Mouse (Mus musculus): ENCODE measurements around the gene Slc16a10. TPM values are rescaled to one million over a fixed set of nuclear protein-coding genes. Genes with fewer than 3 reads are reported as not detected.

The Slc16a10 gene
- 3.8 and 4.4 TPM in 2 replicates for polyA plus RNA-seq (2014; fragmentation: Nextera tagmentation; extraction: Ambion mirVana)

DNA sequence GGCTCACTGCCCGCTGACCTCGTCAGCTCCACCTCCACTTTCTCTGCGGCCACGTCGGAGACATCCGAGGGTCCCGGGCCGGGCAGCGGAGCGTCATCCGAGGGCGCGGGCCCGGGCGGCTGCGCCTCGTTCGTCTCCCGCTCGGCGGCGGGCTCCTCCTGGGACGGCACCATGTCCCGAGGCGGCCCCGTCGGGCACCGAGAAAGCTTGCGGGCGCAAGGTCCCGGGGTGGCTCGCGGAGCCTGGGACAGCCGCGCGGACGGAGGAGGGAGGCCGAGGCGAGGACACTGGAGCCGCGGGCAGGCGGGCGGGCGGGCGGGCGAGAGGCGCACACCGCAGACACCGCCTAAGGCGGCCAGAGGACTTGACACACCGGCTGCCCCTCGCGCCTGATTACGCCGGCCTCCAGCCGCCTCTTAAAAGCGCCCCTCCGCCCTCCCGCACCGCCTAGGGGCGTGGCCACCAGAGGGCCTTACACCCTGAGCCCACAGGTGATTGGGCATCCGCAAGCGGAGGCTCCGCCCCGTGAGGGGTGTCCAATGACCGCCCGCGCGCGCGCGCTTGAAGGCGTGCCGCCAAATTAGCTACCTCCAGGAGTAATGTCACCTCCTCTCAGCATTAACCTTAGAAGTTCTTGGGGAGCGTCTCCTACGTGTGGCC is at the start of gene Slc16a10:
Slc16a10 (minus strand) TSS at position 395 of the 660 bp plus-strand sequence.
- WGBS: 0% methylated on average over 66 of the region's 76 CpGs
- DNase-seq (ENCODE audit: low spot score): peak; percentile 96

DNA sequence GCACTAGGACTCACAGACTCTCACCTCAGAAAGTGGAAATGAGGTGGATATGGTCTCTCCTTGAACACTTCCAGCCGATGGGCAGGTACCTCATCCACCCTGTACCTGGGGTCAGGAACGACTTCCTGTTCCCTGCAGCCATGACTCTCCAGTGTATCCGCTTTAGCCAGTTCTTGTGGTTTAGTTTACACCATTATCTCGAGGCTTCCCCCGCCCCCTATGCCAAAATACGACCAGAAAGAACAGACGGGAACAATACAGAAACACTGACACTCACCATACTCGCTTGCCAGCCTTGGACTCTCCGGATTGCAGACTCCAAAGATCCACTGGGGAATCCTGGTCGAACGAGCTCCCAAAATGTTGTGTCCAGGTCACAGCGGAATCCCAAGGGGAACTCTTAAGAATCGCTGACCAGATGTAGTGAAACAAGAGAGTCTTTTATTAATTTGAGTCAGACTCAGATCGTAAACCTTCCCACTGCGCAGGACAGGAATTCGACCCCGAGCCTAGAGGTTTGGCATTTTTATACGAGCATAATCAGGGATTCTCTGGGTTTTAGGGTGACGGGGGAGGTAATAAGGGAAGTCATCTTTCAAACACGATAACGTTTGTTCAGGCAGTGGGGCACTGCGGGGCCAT is 49.4 kb upstream of the Slc16a10 start:
- no peak overlapping the region for H3K9ac ChIP-seq (ENCODE audit: low read length)

More for the DNA sequence above, at the start of gene Slc16a10:
- peak within 1 kb of the TSS; percentile 57 for H3K4me3 ChIP-seq (ENCODE audit: low read depth, low read length)
- H3K4me2 ChIP-seq (ENCODE audit: low read depth): peak within 1 kb of the TSS; percentile 86
- H3K36me3 ChIP-seq (ENCODE audit: control insufficient read depth, insufficient read depth, low read length): no peaks in the 10 kb centered on the region
- ATAC-seq (ENCODE audit: insufficient read depth, low FRiP score, low TSS enrichment): peak; percentile 99
- H3K4me1 ChIP-seq (ENCODE audit: control insufficient read depth, insufficient read depth, low read length): 0 out of 2 replicates have a peak, but pooled peaks cover 4% of the 10 kb centered on the region
- 0 out of 2 replicates have a peak, but pooled peaks cover 6% of the 10 kb centered on the region for H3K27me3 ChIP-seq (ENCODE audit: control insufficient read depth, insufficient read depth, low read length)
- H3K27ac ChIP-seq (ENCODE audit: low read depth, low read length): no peak within 1 kb of the TSS
- peak within 1 kb of the TSS; percentile 61 for H3K9ac ChIP-seq (ENCODE audit: low read length)
- no peaks in the 10 kb centered on the region for H3K9me3 ChIP-seq (ENCODE audit: control insufficient read depth, low read length)

DNA sequence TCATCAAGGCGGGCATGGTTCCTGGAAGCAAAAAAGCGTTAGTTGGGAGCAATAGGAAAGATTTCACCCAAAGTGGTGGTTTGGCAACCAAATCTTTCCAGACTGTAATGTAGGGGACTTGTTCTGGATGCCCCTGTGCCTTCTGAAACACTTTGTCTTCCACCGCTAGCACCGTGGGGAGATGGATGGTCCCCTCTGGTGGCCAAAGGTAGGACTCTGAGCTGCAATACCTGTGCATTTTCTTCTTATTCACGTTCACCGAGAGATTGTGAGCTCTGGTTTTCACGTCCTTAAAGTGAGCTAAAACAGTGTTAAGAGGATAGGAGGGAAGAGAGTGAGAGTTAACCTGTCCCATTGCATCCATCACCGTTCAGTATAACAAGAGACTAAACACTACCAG is 48.8 kb upstream of the Slc16a10 start:
- H3K27me3 ChIP-seq (ENCODE audit: control insufficient read depth, insufficient read depth, low read length): no peaks in the 10 kb centered on the region
- WGBS: 90% methylated on average over 8 of the region's 8 CpGs
- no peak overlapping the region for H3K27ac ChIP-seq (ENCODE audit: low read depth, low read length)
- no peak overlapping the region for H3K4me3 ChIP-seq (ENCODE audit: low read depth, low read length)
- DNase-seq (ENCODE audit: low spot score) (no peak), ATAC-seq (ENCODE audit: insufficient read depth, low FRiP score, low TSS enrichment) (no peak)
- no peaks in the 10 kb centered on the region for H3K9me3 ChIP-seq (ENCODE audit: control insufficient read depth, low read length)
- H3K4me1 ChIP-seq (ENCODE audit: control insufficient read depth, insufficient read depth, low read length): 0 out of 2 replicates have a peak, but pooled peaks cover 2% of the 10 kb centered on the region
- no peak overlapping the region for H3K9ac ChIP-seq (ENCODE audit: low read length)
- no peak overlapping the region for H3K4me2 ChIP-seq (ENCODE audit: low read depth)
- H3K36me3 ChIP-seq (ENCODE audit: control insufficient read depth, insufficient read depth, low read length): no peaks in the 10 kb centered on the region

More for the DNA sequence above, 49.4 kb upstream of the Slc16a10 start:
- Histone ChIP-seq H3K4me1 (ENCODE audit: control insufficient read depth, insufficient read depth, low read length) (0 out of 2 replicates have a peak, but pooled peaks cover 2% of the 10 kb centered on the region), H3K4me3 (ENCODE audit: low read depth, low read length) (no peak overlapping the region), H3K27me3 (ENCODE audit: control insufficient read depth, insufficient read depth, low read length) (no peaks in the 10 kb centered on the region), H3K4me2 (ENCODE audit: low read depth) (peak overlapping the region; percentile 34), H3K9me3 (ENCODE audit: control insufficient read depth, low read length) (no peaks in the 10 kb centered on the region), H3K36me3 (ENCODE audit: control insufficient read depth, insufficient read depth, low read length) (no peaks in the 10 kb centered on the region), H3K27ac (ENCODE audit: low read depth, low read length) (no peak overlapping the region)
- 43% methylated on average over 22 of the region's 22 CpGs for WGBS
- no peak for DNase-seq (ENCODE audit: low spot score)
- ATAC-seq (ENCODE audit: insufficient read depth, low FRiP score, low TSS enrichment): no peak

DNA sequence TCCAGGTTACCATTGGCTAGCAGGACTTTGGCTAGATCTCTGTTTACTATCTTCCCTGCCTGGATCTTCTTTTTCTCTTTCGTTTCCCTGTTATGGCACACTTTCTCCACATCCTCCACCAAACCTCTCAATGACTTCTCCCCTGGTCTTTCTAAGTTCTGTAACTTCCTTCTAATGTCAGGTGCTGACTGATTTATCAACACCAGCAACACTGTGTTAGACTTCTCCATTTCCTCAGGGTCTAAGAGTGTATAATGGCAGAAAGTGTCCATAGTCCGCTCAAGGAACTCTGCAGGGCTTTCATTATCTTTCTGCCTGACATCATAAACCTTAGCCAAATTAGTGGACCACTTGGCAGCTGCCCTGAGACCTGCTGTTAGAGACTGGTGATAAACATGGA is 47.6 kb upstream of the Slc16a10 start:
- H3K36me3 ChIP-seq (ENCODE audit: control insufficient read depth, insufficient read depth, low read length): no peaks in the 10 kb centered on the region
- 0 out of 2 replicates have a peak, but pooled peaks cover 2% of the 10 kb centered on the region for H3K4me1 ChIP-seq (ENCODE audit: control insufficient read depth, insufficient read depth, low read length)
- no peaks in the 10 kb centered on the region for H3K27me3 ChIP-seq (ENCODE audit: control insufficient read depth, insufficient read depth, low read length)
- no peak for ATAC-seq (ENCODE audit: insufficient read depth, low FRiP score, low TSS enrichment)
- no peaks in the 10 kb centered on the region for H3K9me3 ChIP-seq (ENCODE audit: control insufficient read depth, low read length)
- no peak overlapping the region for H3K9ac ChIP-seq (ENCODE audit: low read length)
- no peak for DNase-seq (ENCODE audit: low spot score)
- H3K4me3 ChIP-seq (ENCODE audit: low read depth, low read length): no peak overlapping the region
- 90% methylated on average over 2 of the region's 2 CpGs for WGBS
- no peak overlapping the region for H3K4me2 ChIP-seq (ENCODE audit: low read depth)
- no peak overlapping the region for H3K27ac ChIP-seq (ENCODE audit: low read depth, low read length)

DNA sequence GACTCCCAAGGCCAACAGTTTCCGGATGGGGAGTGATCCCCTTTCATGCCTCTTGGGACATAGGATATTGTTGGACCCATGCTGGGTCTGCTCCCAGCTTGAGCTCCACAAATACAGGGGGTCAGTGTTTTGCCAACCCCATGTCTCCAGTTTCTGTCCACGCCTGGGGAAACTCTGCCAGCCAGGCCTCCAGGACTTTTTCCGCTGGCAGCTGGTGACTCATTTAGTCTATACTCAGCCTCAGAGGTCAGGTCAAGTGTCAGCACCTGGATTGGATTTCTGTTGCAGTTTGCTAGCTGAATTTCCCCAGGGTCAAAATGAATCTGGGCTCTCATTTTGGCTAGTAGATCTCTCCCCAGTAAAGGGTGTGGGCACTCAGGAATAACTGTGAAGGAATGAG is 46.8 kb upstream of the Slc16a10 start:
- no peak for DNase-seq (ENCODE audit: low spot score)
- WGBS: 58% methylated on average over 3 of the region's 3 CpGs
- Histone ChIP-seq H3K27ac (ENCODE audit: low read depth, low read length) (no peak overlapping the region), H3K4me3 (ENCODE audit: low read depth, low read length) (no peak overlapping the region), H3K9me3 (ENCODE audit: control insufficient read depth, low read length) (no peaks in the 10 kb centered on the region), H3K4me2 (ENCODE audit: low read depth) (no peak overlapping the region), H3K27me3 (ENCODE audit: control insufficient read depth, insufficient read depth, low read length) (no peaks in the 10 kb centered on the region), H3K4me1 (ENCODE audit: control insufficient read depth, insufficient read depth, low read length) (0 out of 2 replicates have a peak, but pooled peaks cover 2% of the 10 kb centered on the region), H3K9ac (ENCODE audit: low read length) (no peak overlapping the region), H3K36me3 (ENCODE audit: control insufficient read depth, insufficient read depth, low read length) (no peaks in the 10 kb centered on the region)
- ATAC-seq (ENCODE audit: insufficient read depth, low FRiP score, low TSS enrichment): no peak

DNA sequence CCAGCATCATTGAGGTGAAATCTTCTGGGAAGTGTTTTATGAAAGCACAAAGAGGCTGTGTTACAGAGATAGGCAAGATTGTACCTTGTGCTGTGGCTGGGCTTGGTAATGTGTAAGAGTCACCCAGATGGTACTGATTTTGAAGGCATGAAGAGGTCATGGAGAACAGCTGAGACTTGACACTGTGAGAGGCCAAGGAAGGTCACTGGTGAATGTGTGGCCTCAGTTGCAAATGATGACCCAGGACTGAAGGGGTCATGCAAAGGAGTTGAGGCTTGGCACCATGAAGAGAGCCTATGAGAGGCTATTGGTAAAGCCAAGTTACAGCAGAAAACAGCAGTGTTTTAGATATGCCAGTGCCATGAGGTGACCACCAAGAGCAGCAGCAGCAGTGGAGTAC is 43.9 kb upstream of the Slc16a10 start:
- no peak overlapping the region for H3K27ac ChIP-seq (ENCODE audit: low read depth, low read length)
- H3K9ac ChIP-seq (ENCODE audit: low read length): no peak overlapping the region
- H3K4me3 ChIP-seq (ENCODE audit: low read depth, low read length): no peak overlapping the region
- ATAC-seq (ENCODE audit: insufficient read depth, low FRiP score, low TSS enrichment): no peak
- no peaks in the 10 kb centered on the region for H3K9me3 ChIP-seq (ENCODE audit: control insufficient read depth, low read length)
- no peak overlapping the region for H3K4me2 ChIP-seq (ENCODE audit: low read depth)
- no peak for DNase-seq (ENCODE audit: low spot score)
- H3K27me3 ChIP-seq (ENCODE audit: control insufficient read depth, insufficient read depth, low read length): no peaks in the 10 kb centered on the region
- H3K4me1 ChIP-seq (ENCODE audit: control insufficient read depth, insufficient read depth, low read length): no peaks in the 10 kb centered on the region
- no peaks in the 10 kb centered on the region for H3K36me3 ChIP-seq (ENCODE audit: control insufficient read depth, insufficient read depth, low read length)

DNA sequence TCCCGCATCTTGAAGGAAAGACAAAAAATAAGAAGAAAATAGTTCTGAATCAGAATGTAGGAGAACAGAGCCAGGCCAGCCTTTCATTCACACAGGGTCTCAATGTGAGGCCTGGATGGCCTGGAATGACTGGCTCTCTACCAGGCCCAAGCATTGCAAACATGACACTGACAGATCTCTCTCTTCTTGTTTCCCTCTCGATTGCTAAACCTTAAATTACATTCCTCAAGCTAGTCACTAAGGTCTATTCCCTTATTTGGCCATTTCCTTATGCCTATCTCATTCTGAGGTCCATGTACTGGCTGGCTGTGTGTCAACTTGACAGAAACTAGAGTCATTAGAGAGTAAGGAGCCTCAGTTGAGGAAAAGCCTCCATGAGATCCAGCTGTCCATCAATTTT is 38.0 kb upstream of the Slc16a10 start:
- no peaks in the 10 kb centered on the region for H3K27me3 ChIP-seq (ENCODE audit: control insufficient read depth, insufficient read depth, low read length)
- no peaks in the 10 kb centered on the region for H3K36me3 ChIP-seq (ENCODE audit: control insufficient read depth, insufficient read depth, low read length)
- H3K9me3 ChIP-seq (ENCODE audit: control insufficient read depth, low read length): no peaks in the 10 kb centered on the region
- H3K9ac ChIP-seq (ENCODE audit: low read length): no peak overlapping the region
- H3K27ac ChIP-seq (ENCODE audit: low read depth, low read length): no peak overlapping the region
- ATAC-seq (ENCODE audit: insufficient read depth, low FRiP score, low TSS enrichment) (no peak), DNase-seq (ENCODE audit: low spot score) (no peak)
- H3K4me3 ChIP-seq (ENCODE audit: low read depth, low read length): no peak overlapping the region
- no peak overlapping the region for H3K4me2 ChIP-seq (ENCODE audit: low read depth)
- no peaks in the 10 kb centered on the region for H3K4me1 ChIP-seq (ENCODE audit: control insufficient read depth, insufficient read depth, low read length)
- WGBS: 83% methylated on average over 2 of the region's 2 CpGs

DNA sequence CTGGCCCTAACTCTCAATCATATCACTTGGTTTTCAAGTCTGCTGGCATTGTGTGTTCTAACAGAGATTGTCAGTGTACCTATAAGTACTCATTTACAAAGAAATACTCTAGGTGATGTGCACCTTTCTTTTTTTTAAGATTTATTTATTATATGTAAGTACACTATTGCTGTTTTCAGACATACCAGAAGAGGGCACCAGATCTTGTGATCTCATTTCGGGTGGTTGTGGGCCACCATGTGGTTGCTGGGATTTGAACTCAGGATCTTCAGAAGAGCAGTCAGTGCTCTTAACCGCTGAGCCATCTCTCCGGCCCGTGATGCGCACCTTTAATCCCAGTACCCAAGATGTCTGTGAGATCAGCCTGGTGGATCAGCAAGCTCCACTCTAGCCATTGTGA is 37.1 kb upstream of the Slc16a10 start:
- Histone ChIP-seq H3K27ac (ENCODE audit: low read depth, low read length) (no peak overlapping the region), H3K9me3 (ENCODE audit: control insufficient read depth, low read length) (no peaks in the 10 kb centered on the region), H3K4me1 (ENCODE audit: control insufficient read depth, insufficient read depth, low read length) (no peaks in the 10 kb centered on the region), H3K36me3 (ENCODE audit: control insufficient read depth, insufficient read depth, low read length) (no peaks in the 10 kb centered on the region), H3K4me3 (ENCODE audit: low read depth, low read length) (no peak overlapping the region), H3K4me2 (ENCODE audit: low read depth) (no peak overlapping the region), H3K9ac (ENCODE audit: low read length) (no peak overlapping the region), H3K27me3 (ENCODE audit: control insufficient read depth, insufficient read depth, low read length) (no peaks in the 10 kb centered on the region)
- WGBS: 94% methylated on average over 5 of the region's 5 CpGs
- no peak for DNase-seq (ENCODE audit: low spot score)
- no peak for ATAC-seq (ENCODE audit: insufficient read depth, low FRiP score, low TSS enrichment)

All from neural tube, embryonic 11.5 days (tissue).